Mouse (Mus musculus): ENCODE data around the gene Miga1. TPM values are rescaled to one million over a fixed set of nuclear protein-coding genes. Genes with fewer than 3 reads are reported as not detected.
A peak's percentile ranks its signal among the peaks of the same experiment; 100 is the strongest.
"Not testable (repeated sequence)": the region's sequence is repeated elsewhere in the genome, so short reads cannot be mapped to it uniquely, and the experiment has no call there.

Miga1 gene
- total RNA-seq, 2 experiments from 2014 or later = 81.7 to 87.4 TPM

- DNase-seq (ENCODE audit: low spot score in 2 of 2) = no peak
These were observed 8.1 kb downstream of the Miga1 start for GRCm38 (mm10) chr3:152332104-152332503.

- no peak for DNase-seq (ENCODE audit: low spot score in 2 of 2)
These were observed 18.3 kb downstream of the Miga1 start for GRCm38 (mm10) chr3:152321765-152322547.

GRCm38 (mm10) chr3:152320972-152321645 lies 19.1 kb downstream of the Miga1 start:
- DNase-seq (ENCODE audit: low spot score in 2 of 2) = no peak

GRCm38 (mm10) chr3:152316447-152317173 lies 23.6 kb downstream of the Miga1 start:
- DNase-seq (ENCODE audit: low spot score in 2 of 2) = not testable (repeated sequence)

GRCm38 (mm10) chr3:152315613-152316012 lies 24.6 kb downstream of the Miga1 start:
- peak; percentile 64 to 67 for DNase-seq (ENCODE audit: low spot score in 2 of 2)

- not testable (repeated sequence) for DNase-seq (ENCODE audit: low spot score in 2 of 2)
These were observed 25.5 kb downstream of the Miga1 start for GRCm38 (mm10) chr3:152314666-152315065.

GRCm38 (mm10) chr3:152309250-152309645 lies 31.0 kb downstream of the Miga1 start:
- no peak for DNase-seq (ENCODE audit: low spot score in 2 of 2)

GRCm38 (mm10) chr3:152308485-152309249 lies 31.5 kb downstream of the Miga1 start:
- no peak for DNase-seq (ENCODE audit: low spot score in 2 of 2)

- DNase-seq (ENCODE audit: low spot score in 2 of 2) = no peak
These were observed 34.2 kb downstream of the Miga1 start for GRCm38 (mm10) chr3:152305971-152306370.

GRCm38 (mm10) chr3:152305080-152305479 lies 35.1 kb downstream of the Miga1 start:
- DNase-seq (ENCODE audit: low spot score in 2 of 2) = no peak

GRCm38 (mm10) chr3:152304093-152304815 lies 36.0 kb downstream of the Miga1 start:
- DNase-seq (ENCODE audit: low spot score in 2 of 2) = peak in 1 of 2 experiments; percentile 44

GRCm38 (mm10) chr3:152302991-152303390 lies 37.2 kb downstream of the Miga1 start:
- no peak for DNase-seq (ENCODE audit: low spot score in 2 of 2)

GRCm38 (mm10) chr3:152300376-152301337 lies 39.5 kb downstream of the Miga1 start:
- DNase-seq (ENCODE audit: low spot score in 2 of 2) = no peak

- no peak for DNase-seq (ENCODE audit: low spot score in 2 of 2)
These were observed 44.3 kb downstream of the Miga1 start for GRCm38 (mm10) chr3:152295896-152296295.

- DNase-seq (ENCODE audit: low spot score in 2 of 2) = no peak
These were observed 45.8 kb downstream of the Miga1 start for GRCm38 (mm10) chr3:152294400-152294799.

GRCm38 (mm10) chr3:152293530-152294181 lies 46.6 kb downstream of the Miga1 start:
- DNase-seq (ENCODE audit: low spot score in 2 of 2) = no peak

- DNase-seq (ENCODE audit: low spot score in 2 of 2) = no peak
These were observed 48.3 kb downstream of the Miga1 start for GRCm38 (mm10) chr3:152291895-152292294.

GRCm38 (mm10) chr3:152290175-152290798 lies 49.9 kb downstream of the Miga1 start:
- DNase-seq (ENCODE audit: low spot score in 2 of 2) = no peak

Data from left cerebral cortex, adult 18-20 months (tissue).